Mouse (Mus musculus) T-cell, adult 2 months (primary cell): Measurements from ENCODE around the gene Ostf1.

Experiments used
- DNase-seq: peaks from one replicate; pipeline ENCODE4 v3.0.0; 2022; ENCODE audit warnings: low spot score

Ostf1 gene

GRCm38 (mm10) chr19:18644084-18644483, 12.5 kb upstream of the Ostf1 start:
- no peak for DNase-seq

- no peak for DNase-seq
Measured at GRCm38 (mm10) chr19:18643411-18643810, 11.8 kb upstream of the Ostf1 start.

DNA sequence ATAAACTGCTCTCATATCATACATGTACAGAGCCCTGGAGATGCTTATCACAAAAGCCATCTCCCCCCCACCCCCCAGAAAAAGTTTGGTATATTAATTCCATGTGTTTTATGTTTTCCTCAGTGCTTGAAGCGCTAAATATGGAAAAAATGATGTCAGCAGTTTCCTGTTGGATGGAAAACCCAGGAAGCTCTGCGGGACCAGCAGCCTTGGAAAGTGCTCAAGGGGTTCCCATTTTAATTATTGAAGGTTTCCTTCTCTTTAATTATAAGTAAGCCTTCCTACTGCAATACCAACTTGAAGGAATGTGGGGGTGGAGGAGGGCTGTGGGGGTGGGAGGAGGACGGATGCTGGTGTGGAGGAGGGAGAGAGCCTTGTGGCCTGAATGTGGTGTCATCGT, 9.4 kb upstream of the Ostf1 start:
- no peak for DNase-seq

GRCm38 (mm10) chr19:18639552-18639951, 7.9 kb upstream of the Ostf1 start:
- no peak for DNase-seq

DNA sequence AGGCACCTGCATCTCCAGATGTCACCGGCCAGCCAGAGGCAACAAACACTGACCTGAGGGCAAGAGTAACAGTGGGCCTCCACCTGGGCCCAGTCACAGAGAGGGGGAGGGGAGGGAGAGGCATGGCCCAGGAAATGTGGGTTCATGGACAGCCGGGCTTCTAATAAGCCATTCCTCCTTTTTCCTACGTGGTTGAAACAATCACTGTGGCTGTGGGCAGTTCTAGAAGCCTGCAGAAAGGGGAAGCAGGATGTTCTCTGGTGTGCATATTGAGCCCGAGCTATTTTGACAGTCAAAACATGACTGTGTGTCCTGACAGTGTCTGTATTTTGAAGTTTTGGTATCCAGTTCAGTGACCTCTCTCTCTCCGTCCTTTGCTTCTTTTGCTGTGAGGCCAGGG, 7.3 kb upstream of the Ostf1 start:
- DNase-seq, result no peak

GRCm38 (mm10) chr19:18637954-18638353, 6.3 kb upstream of the Ostf1 start:
- DNase-seq, result no peak

DNA sequence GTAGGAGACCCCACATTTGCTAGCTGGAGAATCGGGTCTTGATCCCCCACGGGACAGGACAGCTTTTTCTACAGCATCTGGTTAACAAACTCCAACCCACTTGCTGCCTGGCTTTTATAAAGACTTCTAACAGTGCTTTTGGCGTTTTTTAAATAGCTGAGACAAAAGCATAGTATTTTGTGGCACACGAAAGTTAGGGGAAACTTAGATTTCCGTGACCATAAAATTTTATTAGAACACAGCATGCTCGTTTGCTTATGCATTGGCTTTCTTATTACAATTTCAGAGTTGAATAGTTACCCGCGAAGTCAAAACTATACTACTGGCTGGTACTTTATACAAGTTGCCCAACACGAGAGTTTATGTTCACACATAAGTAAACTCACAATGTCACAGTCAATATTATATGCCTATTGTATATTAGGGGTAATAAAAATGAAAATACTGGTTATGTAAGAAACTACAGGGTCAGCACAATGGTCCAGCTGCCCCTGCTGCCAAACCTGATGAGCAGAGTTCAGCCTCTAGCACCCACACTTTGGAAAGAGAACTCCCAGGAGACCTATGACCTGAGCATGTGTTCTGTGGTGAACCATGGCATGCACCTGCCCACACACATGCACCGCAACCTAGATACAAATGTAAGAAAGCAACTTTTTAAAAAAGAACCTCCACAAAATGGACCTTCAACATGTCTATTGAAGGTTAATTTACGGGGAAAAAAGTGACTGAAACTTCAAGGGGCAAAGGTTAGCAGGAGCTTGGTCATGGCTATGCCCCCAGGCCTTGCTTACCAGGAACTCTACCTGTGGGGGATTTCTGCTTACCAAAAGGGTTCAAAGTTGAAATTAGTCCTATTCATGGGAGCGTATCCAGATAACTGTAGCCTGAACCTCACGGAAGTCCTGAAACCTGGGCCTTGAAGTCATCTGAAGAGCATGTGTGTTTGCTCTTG, 885 bp upstream of the Ostf1 start:
- no peak for DNase-seq

GRCm38 (mm10) chr19:18631161-18631643, 421 bp downstream of the Ostf1 start:
- DNase-seq, result peak; percentile 28

DNA sequence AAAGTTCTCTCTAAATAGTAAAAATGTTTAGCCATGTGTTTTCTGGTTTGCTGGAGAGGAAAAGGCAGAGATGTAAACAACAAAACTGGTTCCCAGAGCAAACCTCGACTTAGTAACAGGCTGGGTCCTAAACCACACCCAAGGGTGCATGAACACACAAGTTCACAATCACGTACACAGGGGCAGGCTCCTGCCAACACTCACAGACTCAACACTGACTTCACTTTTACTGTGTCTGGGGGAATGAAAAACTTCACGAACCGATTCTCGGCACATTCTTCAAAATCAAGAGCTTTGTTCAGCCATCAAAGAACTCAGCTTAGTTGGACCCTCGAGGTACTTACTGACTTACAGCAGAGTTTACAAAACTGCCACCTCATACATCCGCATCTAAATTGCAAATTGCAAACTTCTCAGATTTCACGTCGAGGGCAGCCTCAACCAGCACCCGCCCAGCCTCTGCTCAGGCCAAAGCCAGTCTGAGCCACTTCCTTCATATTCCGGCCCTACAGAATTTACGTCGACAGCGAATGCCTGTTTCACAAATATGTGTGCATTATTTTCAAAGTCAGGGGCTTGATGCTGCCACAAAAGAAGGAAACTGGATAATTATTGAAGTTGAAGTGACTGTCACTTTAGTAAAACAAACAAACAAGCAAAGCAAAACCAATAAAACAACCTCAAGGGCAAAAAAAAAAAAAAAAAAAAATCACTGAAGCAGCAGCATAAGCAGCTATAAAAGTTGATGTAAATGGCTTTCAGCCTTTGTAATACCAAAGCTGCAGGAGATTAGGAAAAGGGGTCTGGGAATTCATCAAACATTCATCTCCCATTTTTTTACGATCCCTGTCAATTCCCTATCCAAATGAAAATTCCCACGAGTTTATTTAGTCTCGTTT, 1.2 kb downstream of the Ostf1 start:
- DNase-seq, result peak; percentile 14

DNA sequence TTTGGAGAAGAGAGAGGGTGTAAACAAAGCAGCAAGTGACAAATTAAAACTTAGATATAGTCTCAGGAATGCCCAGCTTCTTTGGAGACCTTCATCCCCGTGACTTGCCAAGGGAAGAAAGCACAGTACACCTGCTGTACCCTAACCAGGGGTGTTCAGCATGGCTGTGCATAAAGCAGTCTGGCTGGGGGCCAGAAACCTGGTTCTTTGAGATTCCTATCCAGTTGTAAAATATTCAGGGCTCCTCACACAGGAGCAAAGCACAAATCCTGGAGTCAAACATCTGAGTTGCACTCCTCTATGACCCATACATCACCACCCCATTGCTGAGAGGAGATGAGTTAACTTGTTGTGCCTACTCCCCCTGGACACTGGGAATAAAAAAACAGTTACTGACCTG, 2.0 kb downstream of the Ostf1 start:
- no peak for DNase-seq

DNA sequence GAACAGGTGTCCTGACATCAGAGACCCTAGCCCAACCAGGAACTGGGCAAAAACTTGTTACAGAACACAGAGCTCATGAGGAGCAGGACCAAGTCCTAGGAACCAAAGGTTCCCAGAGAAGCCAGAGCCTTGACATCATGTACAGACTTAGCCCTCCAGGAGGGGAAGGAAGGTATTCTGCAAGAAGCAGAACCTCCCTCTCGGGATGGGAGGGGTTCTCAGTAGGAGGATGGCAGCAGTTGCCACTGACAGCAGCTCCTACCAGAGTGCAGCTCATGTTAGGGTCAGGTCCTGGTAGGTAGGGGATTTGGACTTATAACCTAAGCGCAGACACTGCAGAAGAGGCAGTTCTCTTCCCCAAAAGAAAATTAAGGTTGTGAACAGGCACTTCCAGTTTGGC, 7.7 kb downstream of the Ostf1 start:
- DNase-seq, result no peak

DNA sequence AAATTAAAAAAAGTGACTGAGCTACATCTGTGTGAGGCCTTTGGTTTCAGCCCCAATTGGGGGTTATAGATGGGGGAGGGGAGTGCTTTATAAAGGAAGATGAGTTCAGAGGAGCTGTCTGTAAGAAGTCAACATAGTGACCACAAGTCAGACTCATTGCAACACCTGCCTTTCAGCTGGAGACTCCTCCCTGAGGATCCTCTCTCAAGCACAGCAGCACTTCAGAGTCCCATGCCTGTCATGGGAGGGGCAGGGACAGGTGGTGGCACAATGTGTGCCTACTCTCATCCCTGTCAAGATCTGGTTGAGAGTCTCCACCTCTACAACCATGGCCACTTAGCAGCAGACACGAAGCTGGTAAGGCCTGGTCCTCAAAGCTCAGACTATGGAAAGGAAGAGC, 11.9 kb downstream of the Ostf1 start:
- DNase-seq, result peak; percentile 67

GRCm38 (mm10) chr19:18619060-18619459, 12.6 kb downstream of the Ostf1 start:
- DNase-seq, result peak; percentile 85

GRCm38 (mm10) chr19:18617504-18617903, 14.1 kb downstream of the Ostf1 start:
- DNase-seq, result no peak

- peak; percentile 41 for DNase-seq
Measured at GRCm38 (mm10) chr19:18615680-18616240, 15.9 kb downstream of the Ostf1 start.

DNA sequence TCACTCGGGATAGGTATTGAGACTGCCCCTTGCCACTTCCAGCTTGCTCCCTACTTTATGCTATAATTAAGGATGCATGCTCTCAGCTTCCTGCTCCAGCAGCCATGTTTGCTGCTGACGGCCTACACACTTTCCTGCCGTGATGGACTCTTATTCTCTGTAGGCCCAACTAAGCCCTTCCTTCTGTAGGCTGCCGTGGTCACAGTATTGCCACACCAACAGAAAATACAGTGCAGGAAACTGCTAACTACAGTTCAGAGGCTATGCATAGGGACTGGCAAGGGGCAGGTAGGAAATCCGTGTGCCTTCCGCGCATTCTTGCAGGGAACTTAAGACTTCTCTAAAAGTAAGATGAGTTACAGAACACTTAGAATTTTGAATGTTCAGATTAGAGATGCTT, 17.3 kb downstream of the Ostf1 start:
- no peak for DNase-seq

DNA sequence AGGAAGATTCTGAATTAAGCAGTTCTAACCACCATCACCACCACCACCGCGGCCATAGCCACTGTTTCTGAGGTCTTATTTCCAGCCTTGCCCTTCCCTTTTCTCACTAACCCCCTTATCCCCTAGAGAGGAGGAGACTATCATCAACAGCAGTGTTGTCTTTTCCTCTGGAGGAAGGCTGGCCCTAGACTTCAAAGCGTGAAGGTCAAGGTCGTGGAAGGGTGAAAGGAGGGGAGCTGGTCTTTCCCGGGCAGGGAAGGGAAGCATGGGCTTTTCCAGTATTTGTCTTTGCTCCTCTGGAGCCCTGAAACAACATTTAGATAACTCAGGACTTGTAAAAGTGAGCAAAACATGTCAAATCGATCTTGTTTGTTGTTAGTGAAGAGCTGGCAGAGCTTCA, 22.6 kb downstream of the Ostf1 start:
- DNase-seq, result no peak

DNA sequence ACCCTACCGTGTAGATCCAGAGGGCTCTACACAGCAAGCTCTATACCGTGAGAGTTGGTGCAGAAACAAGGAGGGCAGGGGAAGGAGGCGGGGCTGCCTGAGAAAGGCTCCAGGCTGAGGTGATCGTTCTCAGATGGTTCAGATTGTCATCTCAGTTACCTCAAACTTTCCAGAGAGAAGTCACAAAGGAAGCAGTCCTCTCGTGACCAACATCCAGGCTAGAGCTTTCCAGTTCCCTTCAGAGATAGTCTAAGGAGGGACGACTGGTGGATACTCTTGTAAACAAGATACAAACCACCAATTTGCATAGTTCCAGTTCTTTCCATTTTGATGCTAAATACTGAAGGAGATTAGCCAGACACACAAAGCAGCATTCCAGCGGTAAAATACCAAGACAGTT, 23.7 kb downstream of the Ostf1 start:
- no peak for DNase-seq

DNA sequence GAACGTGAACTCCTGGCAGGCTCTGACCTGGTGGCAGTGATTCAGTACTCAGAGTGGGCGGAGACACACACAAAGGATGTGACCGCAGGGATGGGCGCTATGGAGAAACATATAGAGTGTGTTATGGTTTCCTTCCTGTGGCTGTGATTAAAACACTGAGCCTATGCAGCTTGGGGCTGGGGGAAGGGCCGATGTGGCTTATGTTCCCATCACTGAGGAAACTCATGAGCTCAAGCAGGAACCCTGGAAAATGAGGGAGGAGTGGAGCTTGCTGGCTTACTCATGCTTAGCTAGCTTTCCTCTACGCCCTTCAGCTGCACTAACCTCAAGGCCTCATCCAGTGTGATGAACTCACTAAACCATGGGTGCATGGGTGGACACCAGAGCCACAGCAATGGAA, 28.6 kb downstream of the Ostf1 start:
- peak; percentile 25 for DNase-seq

DNA sequence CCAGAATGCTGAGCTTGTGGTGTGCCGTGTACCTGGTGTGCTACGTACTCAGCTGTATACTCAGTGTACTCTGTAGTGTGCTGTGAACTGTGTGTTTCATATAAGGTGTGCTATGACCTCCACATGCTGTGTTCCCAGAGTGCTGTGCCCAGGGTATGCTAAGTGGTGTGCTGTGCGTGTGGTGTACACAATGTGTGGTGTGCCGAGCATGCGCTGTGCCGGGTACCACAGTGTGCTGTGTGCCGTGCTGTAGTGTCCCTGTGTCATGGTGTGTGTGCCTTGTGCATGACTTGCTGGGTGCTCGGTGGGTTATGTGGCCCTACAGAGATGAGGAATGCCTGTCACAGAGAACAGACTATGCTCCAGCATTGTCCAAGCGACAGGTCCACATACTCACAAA, 31.0 kb downstream of the Ostf1 start:
- DNase-seq, result no peak

DNA sequence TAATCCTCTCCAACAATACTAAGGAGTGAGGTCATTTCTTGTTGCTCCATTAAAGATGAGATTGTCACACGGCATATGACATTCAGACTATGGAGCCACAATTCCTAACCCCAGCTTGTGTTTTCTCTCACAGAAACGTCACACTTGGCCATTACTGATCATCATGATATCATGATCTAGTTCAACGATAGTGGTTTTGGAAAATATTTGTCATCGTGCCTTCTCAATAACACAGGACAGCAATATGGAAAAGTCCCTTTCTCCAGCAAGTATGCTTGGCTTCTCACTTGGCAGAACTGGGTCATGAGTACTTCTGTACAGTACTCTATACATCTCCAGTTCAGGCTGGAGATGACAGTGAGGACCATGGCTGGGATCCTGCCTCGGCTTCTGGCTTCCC, 32.0 kb downstream of the Ostf1 start:
- no peak for DNase-seq

DNA sequence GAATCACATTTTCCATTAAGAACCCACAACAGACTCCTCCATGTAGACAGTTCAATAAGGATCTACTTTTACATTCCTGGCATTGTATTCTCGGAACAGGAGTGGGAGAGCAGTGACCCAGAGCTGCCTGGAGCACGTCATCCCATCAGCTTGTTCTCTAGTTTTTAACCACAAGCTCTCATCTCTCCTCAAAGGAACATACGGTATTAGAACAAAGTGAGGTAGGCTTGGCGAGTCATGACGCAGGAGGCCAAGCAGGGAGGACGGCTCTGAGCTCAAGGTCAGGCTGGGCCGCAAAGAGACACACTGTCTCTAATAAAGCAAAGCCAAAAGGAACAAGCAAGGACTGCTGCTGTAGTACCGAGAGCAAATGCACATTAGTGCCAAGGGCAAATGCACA, 32.6 kb downstream of the Ostf1 start:
- no peak for DNase-seq
